Mouse (Mus musculus) MEL (cell line): ENCODE measurements around the gene Klhdc8a.

Source experiments
- CTCF ChIP-seq, 3 experiments: IDR thresholded peaks in 2 of 3; conservative IDR thresholded peaks in 1 of 3; 2 replicates each; pipeline ENCODE4 v1.5.1; 2011 to 2012; ENCODE audit warnings: low read length in 3 of 3, low read depth in 2 of 3, mild to moderate bottlenecking in 2 of 3, improper control_type of control experiment in 1 of 3, inconsistent platforms in 1 of 3, mixed read lengths in 1 of 3, moderate library complexity in 1 of 3; ENCODE audit not compliant: control insufficient read depth in 1 of 3, insufficient read depth in 1 of 3, poor library complexity in 1 of 3, severe bottlenecking in 1 of 3
- POLR2A ChIP-seq, 2 experiments: IDR thresholded peaks; 2 replicates each; pipeline ENCODE4 v1.6.1; 2011 to 2012; ENCODE audit warnings: low read length in 2 of 2, mild to moderate bottlenecking in 2 of 2, control low read depth in 1 of 2, improper control_type of control experiment in 1 of 2, low read depth in 1 of 2, moderate library complexity in 1 of 2; ENCODE audit not compliant: control insufficient read depth in 1 of 2, insufficient read depth in 1 of 2, poor library complexity in 1 of 2

DNA sequence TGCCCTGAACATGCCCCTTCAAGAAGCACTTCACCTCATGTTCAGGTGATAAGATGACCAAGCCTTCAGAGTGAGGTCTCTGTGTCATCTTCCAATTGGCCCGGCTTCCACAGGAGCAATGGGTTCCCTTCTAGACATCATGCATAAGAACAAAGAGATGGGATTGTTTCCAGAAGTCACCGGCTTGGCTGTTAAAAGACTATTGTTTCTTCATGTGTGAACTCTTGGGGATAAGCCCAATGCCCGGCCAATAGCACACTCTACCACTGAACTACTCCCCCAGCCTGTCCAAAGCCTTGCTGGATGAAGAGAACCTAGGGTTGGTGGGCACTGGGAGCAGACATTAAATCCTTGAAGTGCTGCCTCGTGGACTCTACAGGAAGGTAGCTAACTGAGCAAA, 47.1 kb downstream of the Klhdc8a start:
- TF ChIP-seq POLR2A (IDR thresholded peaks at IDR 0.05; ENCODE audit: control insufficient read depth in 1 of 2, insufficient read depth in 1 of 2, low read depth in 1 of 2, low read length in 2 of 2, poor library complexity in 1 of 2) (no peak), CTCF (IDR thresholded peaks at IDR 0.05 in 2 of 3, conservative IDR thresholded peaks at IDR 0.05 in 1 of 3; ENCODE audit: control insufficient read depth in 1 of 3, insufficient read depth in 1 of 3, low read depth in 2 of 3, low read length in 3 of 3, poor library complexity in 1 of 3, severe bottlenecking in 1 of 3) (no peak)
